Mouse (Mus musculus) bone marrow macrophage, adult 2 months (primary cell): ENCODE data around the gene Tmpo. TPM values are rescaled to one million over a fixed set of nuclear protein-coding genes. Genes with fewer than 3 reads are reported as not detected.

ENCODE experiments used
- H3K27ac ChIP-seq: 2 replicates; pipeline ENCODE4 v1.5.1; 2012; ENCODE audit warnings: low read depth, low read length; ENCODE audit not compliant: insufficient read depth
- H3K4me1 ChIP-seq: 2 replicates; pipeline ENCODE4 v1.6.1; 2012; ENCODE audit warnings: low read length; ENCODE audit not compliant: control insufficient read depth, insufficient read depth
- H3K4me3 ChIP-seq: 2 replicates; pipeline ENCODE4 v1.5.1; 2012; ENCODE audit warnings: mild to moderate bottlenecking, low read length, moderate library complexity; ENCODE audit not compliant: insufficient read depth
- CTCF ChIP-seq: IDR thresholded peaks from 2 replicates; pipeline ENCODE4 v1.5.1; 2012; ENCODE audit warnings: low read depth, mild to moderate bottlenecking, low read length, moderate library complexity
- POLR2A ChIP-seq: IDR thresholded peaks from 2 replicates; pipeline ENCODE4 v1.6.1; 2012; ENCODE audit warnings: mild to moderate bottlenecking, low read depth, low read length, borderline replicate concordance
- polyA plus RNA-seq: library from polyadenylated mRNA; stranded (reverse); fragments of >200 nt; gene quantifications from 2 replicates; pipeline ENCODE4 v1.2.4, GENCODE M21; 2012; ENCODE audit not compliant: missing spikeins, insufficient read depth, insufficient read length

Gene Tmpo
- polyA plus RNA-seq, 1 experiment = 155 TPM

GRCm38 (mm10) chr10:91123281-91123827 is 57.8 kb downstream of the Tmpo start:
- H3K4me1 ChIP-seq = peaks cover 16% of the 10 kb centered on the region
- peak overlapping the region; percentile 68 for H3K27ac ChIP-seq
- TF ChIP-seq POLR2A = no peak
- TF ChIP-seq CTCF = no peak
- peak overlapping the region; percentile 79 for H3K4me3 ChIP-seq

DNA sequence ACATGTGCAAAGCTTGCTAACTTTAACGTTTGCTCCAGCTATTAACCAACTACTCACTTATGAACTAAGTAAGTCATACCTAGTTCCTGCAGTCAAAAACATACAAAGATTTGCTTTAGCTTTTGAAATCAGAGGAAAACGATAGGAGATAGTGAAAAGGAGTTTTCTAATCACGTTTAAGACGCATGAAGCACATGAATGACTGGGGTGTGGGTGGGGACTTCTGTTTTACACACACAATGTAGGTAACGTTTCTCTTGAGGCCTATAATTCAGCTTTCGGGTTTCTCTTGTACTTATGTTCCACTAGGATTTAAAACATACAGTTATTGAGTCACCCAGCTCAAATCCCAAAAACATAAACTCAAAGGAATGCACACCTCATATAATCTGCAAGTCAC is 58.5 kb downstream of the Tmpo start:
- TF ChIP-seq POLR2A = no peak
- no peak for TF ChIP-seq CTCF
- H3K4me1 ChIP-seq = peaks cover 14% of the 10 kb centered on the region
- H3K27ac ChIP-seq = no peak overlapping the region
- peak overlapping the region; percentile 79 for H3K4me3 ChIP-seq

GRCm38 (mm10) chr10:91116958-91117357 is 64.2 kb downstream of the Tmpo start:
- no peak overlapping the region for H3K27ac ChIP-seq
- no peak for TF ChIP-seq CTCF
- no peak for TF ChIP-seq POLR2A
- peaks cover 3% of the 10 kb centered on the region; the same call in 1 of the 2 replicates for H3K4me1 ChIP-seq
- H3K4me3 ChIP-seq = no peak overlapping the region

DNA sequence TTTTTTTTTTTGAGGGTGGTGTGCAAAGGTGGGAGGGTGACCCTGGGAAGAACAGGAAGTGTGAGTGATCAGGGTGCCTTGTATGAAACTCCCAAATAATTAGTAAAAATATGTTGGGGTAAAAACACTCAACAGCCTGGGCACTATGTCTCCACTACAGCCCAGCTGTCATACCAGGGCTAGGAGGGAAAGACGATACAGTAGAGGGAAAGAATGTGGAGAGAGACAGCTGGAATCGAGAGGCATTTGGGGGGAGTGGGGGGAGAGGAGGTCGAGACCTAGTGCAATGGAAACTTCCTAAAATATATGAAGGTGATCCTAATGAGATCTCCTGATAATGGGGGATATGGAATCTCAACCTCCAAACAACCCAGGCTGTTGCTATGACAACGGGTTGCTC is 71.3 kb downstream of the Tmpo start:
- Histone ChIP-seq H3K4me3 (no peak overlapping the region), H3K27ac (no peak overlapping the region), H3K4me1 (peaks cover 4% of the 10 kb centered on the region; the same call in 1 of the 2 replicates)
- TF ChIP-seq CTCF (no peak), POLR2A (no peak)

DNA sequence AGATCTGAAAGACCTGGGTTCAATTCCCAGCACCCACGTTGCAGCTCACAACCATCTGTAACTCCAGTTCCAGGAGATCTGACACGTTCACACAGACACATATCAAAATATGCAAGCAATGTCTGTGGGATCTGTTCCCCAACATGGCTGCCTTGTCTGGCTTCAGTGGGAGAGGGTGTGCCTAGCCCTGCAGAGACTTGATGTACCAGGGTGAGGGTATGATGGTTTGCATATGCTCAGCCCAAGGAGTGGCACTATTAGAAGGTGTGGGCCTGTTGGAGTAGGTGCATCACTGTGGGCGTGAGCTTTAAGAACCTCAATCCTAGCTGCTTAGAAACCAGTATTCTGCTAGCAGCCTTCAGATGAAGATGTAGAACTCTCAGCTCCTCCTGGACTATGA is 75.1 kb downstream of the Tmpo start:
- Histone ChIP-seq H3K4me3 (no peak overlapping the region), H3K4me1 (peaks cover 4% of the 10 kb centered on the region; the same call in 1 of the 2 replicates), H3K27ac (no peak overlapping the region)
- TF ChIP-seq CTCF (no peak), POLR2A (no peak)

DNA sequence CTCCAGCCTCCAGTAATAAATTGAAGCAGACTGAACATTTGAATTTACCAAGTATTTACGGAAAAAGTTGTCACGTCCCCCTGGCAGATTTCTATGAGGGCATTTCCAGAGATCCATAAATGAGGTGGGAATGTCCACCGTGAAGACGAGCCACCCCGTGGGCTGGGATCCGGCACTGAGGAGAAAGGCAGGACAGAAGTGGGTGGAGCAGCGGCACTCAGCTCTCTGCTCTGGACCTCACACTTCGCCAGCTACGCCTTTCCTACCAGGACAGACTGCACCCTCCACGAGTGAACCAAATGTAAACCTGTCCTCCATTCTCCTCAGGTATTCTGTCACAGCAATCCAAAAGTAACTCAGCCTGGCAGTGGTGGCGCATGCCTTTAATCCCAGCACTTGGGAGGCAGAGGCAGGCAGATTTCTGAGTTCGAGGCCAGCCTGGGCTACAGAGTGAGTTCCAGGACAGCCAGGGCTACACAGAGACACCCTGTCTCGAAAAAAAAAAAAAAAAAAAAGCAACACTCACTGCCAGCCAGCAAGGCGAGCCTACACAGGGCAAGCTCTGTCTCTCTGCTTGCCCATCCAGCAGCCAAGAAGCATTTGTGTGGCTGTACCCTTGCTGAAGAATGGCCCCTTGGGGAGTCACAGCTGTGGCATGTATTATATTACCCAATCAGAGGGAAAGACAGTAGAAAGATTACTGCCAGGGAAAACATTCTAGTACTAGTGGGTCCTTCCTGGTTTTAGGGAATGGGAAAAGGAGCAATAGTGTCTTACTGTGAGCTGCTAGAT is 78.1 kb downstream of the Tmpo start:
- TF ChIP-seq CTCF = no peak
- TF ChIP-seq POLR2A = no peak
- Histone ChIP-seq H3K4me1 (no peaks in the 10 kb centered on the region), H3K27ac (no peak overlapping the region), H3K4me3 (no peak overlapping the region)

DNA sequence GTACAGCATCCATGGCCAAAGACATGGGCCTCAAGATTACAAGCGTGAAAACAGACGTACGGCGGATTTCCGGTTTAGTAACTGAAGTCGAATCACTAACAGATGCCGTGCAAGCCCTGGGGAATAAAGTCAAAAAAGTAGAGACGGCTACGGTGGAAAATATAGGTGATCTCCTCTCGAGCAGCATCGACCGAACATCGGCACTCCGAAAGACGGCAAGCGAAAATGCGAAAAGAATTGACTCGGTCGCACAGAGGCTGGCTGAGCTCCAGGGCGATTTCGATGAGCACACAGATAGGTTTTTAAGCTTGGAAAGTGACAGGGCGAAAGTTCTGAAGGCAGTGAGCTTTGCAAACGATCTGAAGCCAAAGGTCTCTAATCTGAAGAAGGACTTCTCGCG is 79.2 kb downstream of the Tmpo start:
- TF ChIP-seq POLR2A = no peak
- TF ChIP-seq CTCF = no peak
- no peak overlapping the region for H3K4me3 ChIP-seq
- H3K4me1 ChIP-seq = no peaks in the 10 kb centered on the region
- H3K27ac ChIP-seq = no peak overlapping the region

- Histone ChIP-seq H3K4me3 (no peak overlapping the region), H3K4me1 (no peaks in the 10 kb centered on the region), H3K27ac (no peak overlapping the region)
- TF ChIP-seq CTCF = no peak
- no peak for TF ChIP-seq POLR2A
Measured at GRCm38 (mm10) chr10:91100101-91100500, 81.0 kb downstream of the Tmpo start.

- no peak overlapping the region for H3K4me3 ChIP-seq
- no peak for TF ChIP-seq POLR2A
- TF ChIP-seq CTCF = no peak
- peaks cover 5% of the 10 kb centered on the region for H3K4me1 ChIP-seq
- no peak overlapping the region for H3K27ac ChIP-seq
Measured at GRCm38 (mm10) chr10:91098056-91098455, 83.1 kb downstream of the Tmpo start.

Other genes with a start within 250 kb of the Tmpo start
- gene Apaf1, start 98.5 kb downstream of the Tmpo start, polyA plus RNA-seq = 48.3 and 56.7 TPM in 2 replicates
- gene Ikbip, start 98.4 kb downstream of the Tmpo start, polyA plus RNA-seq = 20.4 and 22.5 TPM in 2 replicates
- 517 and 528 TPM in 2 replicates for gene Slc25a3, start 57.3 kb downstream of the Tmpo start, polyA plus RNA-seq